7 mouse cellular contexts compared by ENCODE assay signal in genomic region chr12:79503582-79504515, GRCm38 (mm10).
DNase-seq lines count a peak whose midpoint lies in the region; TF ChIP-seq lines count a peak whose summit lies in the region.

No protein-coding gene starts in this region.

- no peak for TF ChIP-seq POLR2A in small intestine, adult 2 months (IDR thresholded peaks at IDR 0.05; ENCODE audit: low read depth, low read length)

- H3K4me1 ChIP-seq in limb, embryonic 10.5 days: peaks cover 41% of the 10 kb centered on the region
- peaks cover 26% of the 10 kb centered on the region; the same call in 1 of the 2 replicates for H3K4me1 ChIP-seq in small intestine, adult 2 months (ENCODE audit: control insufficient read depth, insufficient read depth, insufficient read length, low read length)

- H3K9me3 ChIP-seq in limb, embryonic 10.5 days (replicated peaks): no peaks in the 10 kb centered on the region

- intact Hi-C loops in left cerebral cortex, postnatal 36 days (cut with DNase I): no loop called here

- WGBS in limb, embryonic 10.5 days: 83% methylated on average over 3 of the region's 3 CpGs
- WGBS in small intestine, adult 2 months: 25% methylated on average over 3 of the region's 3 CpGs

- no peak for TF ChIP-seq CTCF in small intestine, adult 2 months (IDR thresholded peaks at IDR 0.05; ENCODE audit: extremely low read depth, insufficient read length, insufficient replicate concordance, low read depth, low read length)

- H3K36me3 ChIP-seq in limb, embryonic 10.5 days: no peaks in the 10 kb centered on the region
- no peaks in the 10 kb centered on the region for H3K36me3 ChIP-seq in small intestine, adult 2 months (ENCODE audit: control insufficient read depth, insufficient read depth, low read length)

- DNase-seq in 3T3-L1 (ENCODE audit: low read depth, low spot score): peak; percentile 97
- DNase-seq in Muller cell, postnatal 12 days (ENCODE audit: inconsistent ontology term): peak; percentile 91
- DNase-seq in forelimb bud, embryonic 11.5 days (ENCODE audit: low read depth, low spot score): peak; percentile 46
- DNase-seq in limb, embryonic 10.5 days (ENCODE audit: low spot score): no peak
- DNase-seq in cerebellum, adult 9-10 months: no peak
- DNase-seq in left cerebral cortex, postnatal 36 days (ENCODE audit: low spot score in 2 of 2): no peak

- no peaks in the 10 kb centered on the region for H3K27me3 ChIP-seq in limb, embryonic 10.5 days (ENCODE audit: low read depth, poor library complexity, severe bottlenecking)
- no peaks in the 10 kb centered on the region for H3K27me3 ChIP-seq in small intestine, adult 2 months (ENCODE audit: control insufficient read depth, insufficient read depth, low read length)

- peak overlapping the region; percentile 64 for H3K27ac ChIP-seq in limb, embryonic 10.5 days
- H3K27ac ChIP-seq in small intestine, adult 2 months (ENCODE audit: insufficient read depth, low read depth, low read length): peak overlapping the region; percentile 92

- H3K4me3 ChIP-seq in limb, embryonic 10.5 days: no peak overlapping the region
- no peak overlapping the region for H3K4me3 ChIP-seq in small intestine, adult 2 months (ENCODE audit: low read depth, low read length)

Comparison
In these comparisons a context has a peak if more than half of its experiments do, and no peak if none do; other contexts are left out.
1. DNase-seq: peak in 3T3-L1 (single experiment), Muller cell, postnatal 12 days (single experiment) and forelimb bud, embryonic 11.5 days (single experiment); none in limb, embryonic 10.5 days (single experiment), cerebellum, adult 9-10 months (single experiment) and left cerebral cortex, postnatal 36 days (0 of 2).